Mouse (Mus musculus) neural tube, embryonic 11.5 days (tissue): ENCODE measurements around the gene Gcnt2. TPM values are rescaled to one million over a fixed set of nuclear protein-coding genes. Genes with fewer than 3 reads are reported as not detected.
"Not testable (repeated sequence)": the region's sequence is repeated elsewhere in the genome, so short reads cannot be mapped to it uniquely, and the experiment has no call there.

ENCODE experiments used
- ATAC-seq: fragments of 200-750 bp; cut with Nextera tagmentation; 2 replicates; pipeline ENCODE4 v1.8.0; 2017; ENCODE audit warnings: moderate number of reproducible peaks, mild to moderate bottlenecking, moderate TSS enrichment, moderate library complexity; ENCODE audit not compliant: insufficient read depth, low FRiP score, low TSS enrichment
- DNase-seq: peaks from one replicate; pipeline ENCODE4 v3.0.0-alpha.2; 2015; ENCODE audit warnings: low spot score
- H3K27ac ChIP-seq: fragments of 300-500 bp; sonication (generic); 2 replicates; pipeline ENCODE4 v1.5.1; 2014; ENCODE audit warnings: low read depth, mild to moderate bottlenecking, low read length
- H3K27me3 ChIP-seq: fragments of 300-500 bp; sonication (generic); 2 replicates; pipeline ENCODE4 v1.6.1; 2014; ENCODE audit warnings: mild to moderate bottlenecking, low read length, mixed read lengths; ENCODE audit not compliant: control insufficient read depth, insufficient read depth
- H3K36me3 ChIP-seq: fragments of 300-500 bp; sonication (generic); 2 replicates; pipeline ENCODE4 v1.6.1; 2014; ENCODE audit warnings: mild to moderate bottlenecking, low read length, moderate library complexity, mixed read lengths; ENCODE audit not compliant: control insufficient read depth, insufficient read depth
- H3K4me1 ChIP-seq: fragments of 300-500 bp; sonication (generic); 2 replicates; pipeline ENCODE4 v1.6.1; 2014; ENCODE audit warnings: low read length, mixed read lengths; ENCODE audit not compliant: control insufficient read depth, insufficient read depth
- H3K4me2 ChIP-seq: fragments of 300-500 bp; sonication (generic); 2 replicates; pipeline ENCODE4 v1.6.1; 2014; ENCODE audit warnings: low read depth, mild to moderate bottlenecking, moderate library complexity
- H3K4me3 ChIP-seq: fragments of 300-500 bp; sonication (generic); 2 replicates; pipeline ENCODE4 v1.5.1; 2014; ENCODE audit warnings: low read depth, low read length
- H3K9ac ChIP-seq: fragments of 300-500 bp; sonication (generic); 2 replicates; pipeline ENCODE4 v1.6.1; 2014; ENCODE audit warnings: mild to moderate bottlenecking, low read length
- H3K9me3 ChIP-seq: fragments of 300-500 bp; sonication (generic); 2 replicates; pipeline ENCODE4 v1.6.1; 2016; ENCODE audit warnings: low read length; ENCODE audit not compliant: control insufficient read depth
- WGBS: fragments of 180-500 bp; shearing (Covaris S2); extraction: QIAGEN DNeasy Blood & Tissue Kit; methylation state at CpG from one replicate; pipeline ENCODE4 v1.1.7; 2014; 5-methylcytosine and 5-hydroxymethylcytosine counted together
- polyA plus RNA-seq: library from polyadenylated mRNA; unstranded; fragments of >200 nt; fragmentation: Nextera tagmentation; extraction: Ambion mirVana; gene quantifications from 2 replicates; pipeline ENCODE4 v1.2.1, GENCODE M21; 2014

The Gcnt2 gene
- polyA plus RNA-seq, 1 experiment from 2014 or later = 6.9 TPM

DNA sequence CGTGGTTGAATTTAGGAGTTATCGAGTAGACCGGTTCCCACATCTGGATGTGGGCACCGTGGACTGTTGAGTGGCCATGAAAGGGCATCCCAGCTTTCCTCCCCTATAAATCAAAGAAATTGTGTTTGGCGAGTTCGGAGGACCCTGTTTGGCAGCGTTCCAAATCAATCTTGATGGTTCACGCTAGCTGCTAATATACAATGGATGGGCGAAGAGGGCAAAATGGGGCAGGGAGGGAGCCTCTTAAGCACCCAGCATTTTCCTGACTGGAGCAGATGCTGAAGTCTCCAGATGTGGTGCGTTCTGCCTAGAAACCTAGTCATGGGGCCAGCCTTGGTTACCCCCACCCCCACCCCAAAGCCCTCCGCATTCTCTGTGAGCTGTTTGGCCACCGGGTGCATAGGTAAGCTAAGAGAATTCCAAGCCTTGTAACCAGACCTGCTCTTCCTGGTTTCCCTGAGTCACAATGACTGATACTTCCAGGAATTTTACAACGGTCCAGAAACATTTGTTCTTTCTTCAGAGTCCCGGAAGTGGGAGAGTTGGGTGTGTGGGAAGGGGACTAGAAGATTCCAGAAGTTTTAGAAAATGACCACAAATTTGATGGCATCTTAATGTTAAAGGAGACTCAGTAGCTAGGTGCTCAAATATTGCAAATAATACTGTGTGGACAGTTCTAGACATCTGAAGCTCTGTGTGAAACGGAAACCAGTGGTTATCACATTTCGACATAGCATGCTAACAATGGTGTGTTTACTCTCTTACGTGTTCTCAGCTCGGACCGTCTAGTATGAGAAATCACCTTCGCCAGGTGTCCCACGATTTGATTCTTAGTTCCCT is 57.0 kb downstream of the Gcnt2 start:
- Histone ChIP-seq H3K4me1 (peaks cover 10% of the 10 kb centered on the region), H3K27ac (no peak overlapping the region; the same call in 1 of the 2 replicates), H3K27me3 (0 out of 2 replicates have a peak, but pooled peaks cover 4% of the 10 kb centered on the region), H3K9ac (no peak overlapping the region), H3K4me3 (peak overlapping the region; percentile 49), H3K4me2 (peak overlapping the region; percentile 95), H3K9me3 (no peaks in the 10 kb centered on the region), H3K36me3 (no peaks in the 10 kb centered on the region)
- ATAC-seq = 0 out of 2 replicates have a peak, but pooled peaks have one; percentile 22
- WGBS = 6% methylated on average over 21 of the region's 21 CpGs
- peak; percentile 35 for DNase-seq

DNA sequence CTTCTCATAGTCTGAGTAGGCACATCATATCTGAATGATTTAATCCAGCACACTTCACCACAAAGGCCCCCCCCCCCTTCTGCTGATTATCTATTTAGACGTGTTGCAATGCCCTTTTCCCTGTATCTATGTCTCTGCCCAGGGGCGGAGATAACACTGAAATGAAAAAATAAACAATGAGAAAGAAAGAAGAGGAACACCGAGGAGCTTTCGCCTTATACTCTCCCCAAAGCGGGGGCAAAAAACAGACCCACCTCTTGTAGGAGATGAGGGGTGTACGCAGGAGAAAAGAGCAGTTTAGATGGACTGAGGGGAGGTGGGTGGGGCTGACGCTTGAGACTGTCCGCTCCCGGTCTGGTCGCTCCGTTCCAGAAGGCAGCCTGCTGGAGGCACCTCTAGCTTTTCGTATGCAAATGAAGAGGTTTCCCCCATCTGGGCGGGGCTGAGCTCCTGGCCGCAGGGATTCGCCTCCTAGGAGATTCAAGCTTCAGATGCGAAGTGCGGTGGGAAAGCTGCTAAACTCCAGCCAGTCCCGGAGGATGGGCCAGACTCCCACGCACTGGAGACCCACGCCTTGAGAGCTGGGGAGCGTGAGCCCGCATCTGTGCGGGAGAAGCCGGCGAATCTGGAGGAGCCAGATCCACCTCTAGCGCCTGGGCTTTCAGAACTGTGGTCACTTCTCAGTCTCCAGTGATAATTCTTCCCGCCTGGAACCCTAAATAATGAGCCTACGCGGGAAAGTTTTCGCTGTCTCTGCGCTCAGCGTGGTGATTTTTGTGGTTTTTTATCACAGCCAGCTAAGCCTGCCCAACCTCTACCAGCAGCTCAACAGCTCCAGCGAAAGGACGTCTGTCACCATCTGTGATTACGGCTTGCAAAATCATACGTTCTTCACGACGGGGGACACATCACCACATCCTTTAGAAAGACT is 57.9 kb downstream of the Gcnt2 start:
- Histone ChIP-seq H3K9me3 (no peaks in the 10 kb centered on the region), H3K27ac (no peak overlapping the region), H3K4me2 (peak overlapping the region; percentile 95), H3K36me3 (no peaks in the 10 kb centered on the region), H3K4me3 (peak overlapping the region; percentile 49), H3K27me3 (0 out of 2 replicates have a peak, but pooled peaks cover 4% of the 10 kb centered on the region), H3K9ac (peak overlapping the region; percentile 67), H3K4me1 (peaks cover 10% of the 10 kb centered on the region)
- ATAC-seq (peak; percentile 83; the same call in 1 of the 2 replicates), DNase-seq (peak; percentile 83)
- under 1% methylated on average over 38 of the region's 38 CpGs for WGBS

DNA sequence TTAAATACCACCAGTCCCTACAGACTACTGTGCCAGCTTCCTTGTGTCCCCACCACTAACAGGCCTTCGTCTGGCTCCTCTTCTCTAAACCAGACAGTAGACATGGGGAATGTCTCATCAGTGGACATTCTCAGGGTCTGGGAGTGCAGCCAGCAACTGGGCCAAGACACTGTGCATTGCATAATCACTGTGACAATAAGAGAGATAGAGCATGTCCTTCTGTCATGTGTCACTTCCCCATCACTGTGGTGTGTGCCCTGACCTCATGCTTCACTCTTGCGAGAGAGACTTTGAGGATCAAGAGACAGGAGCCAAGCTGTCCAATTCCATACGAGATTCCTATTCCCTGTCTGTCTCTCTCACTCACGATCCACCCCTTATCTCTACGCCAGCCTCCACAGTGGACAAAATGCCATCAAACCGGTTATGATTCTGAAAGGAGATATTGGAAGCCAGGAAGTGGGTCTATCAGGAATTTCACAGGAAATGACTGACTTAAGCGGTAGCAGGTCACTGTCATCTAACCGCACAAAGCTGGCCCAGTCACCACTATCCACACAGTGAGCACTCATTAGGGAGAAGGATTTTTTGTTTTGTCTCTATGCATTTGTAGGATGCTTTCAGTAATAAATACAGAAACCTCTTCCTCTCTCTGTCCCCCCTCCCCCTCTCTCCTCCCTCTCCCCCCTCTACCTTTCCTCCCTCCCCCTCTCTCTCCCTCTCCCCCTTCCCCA is 61.9 kb downstream of the Gcnt2 start:
- ATAC-seq (no peak), DNase-seq (no peak)
- H3K9ac ChIP-seq = no peak overlapping the region
- H3K27ac ChIP-seq = no peak overlapping the region
- 0 out of 2 replicates have a peak, but pooled peaks cover 4% of the 10 kb centered on the region for H3K27me3 ChIP-seq
- no peak overlapping the region for H3K4me2 ChIP-seq
- H3K9me3 ChIP-seq = no peaks in the 10 kb centered on the region
- no peak overlapping the region for H3K4me3 ChIP-seq
- H3K4me1 ChIP-seq = peaks cover 5% of the 10 kb centered on the region
- H3K36me3 ChIP-seq = no peaks in the 10 kb centered on the region
- 85% methylated on average over 8 of the region's 8 CpGs for WGBS

DNA sequence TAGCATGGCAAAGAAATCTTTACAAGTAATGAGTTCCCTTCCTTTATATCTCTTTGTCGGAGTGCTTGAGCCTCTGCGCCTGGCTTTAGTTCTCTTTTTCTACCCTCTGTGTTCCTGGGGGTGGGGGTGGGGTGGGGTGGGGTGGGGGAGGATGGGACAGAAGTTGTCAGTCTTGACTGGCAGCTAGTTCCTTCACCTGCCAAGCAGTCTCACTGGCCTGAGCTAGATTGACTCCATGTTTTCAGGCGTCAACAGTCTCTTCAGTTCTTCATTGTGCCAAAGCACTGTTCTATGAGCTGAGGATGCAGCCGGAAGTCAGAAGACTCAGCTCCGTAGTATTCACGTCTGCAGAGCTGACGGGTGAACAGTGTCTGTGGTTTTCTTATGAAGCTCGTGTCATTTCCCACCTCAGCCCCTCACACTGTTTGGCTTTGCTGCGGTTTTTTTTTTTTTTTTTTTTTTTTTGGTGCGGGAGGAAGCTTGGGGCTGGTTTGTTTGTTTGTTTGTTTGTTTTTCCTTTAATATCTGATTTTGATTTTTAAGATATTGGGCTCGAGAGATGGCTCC is 62.8 kb downstream of the Gcnt2 start:
- H3K27me3 ChIP-seq = 0 out of 2 replicates have a peak, but pooled peaks cover 4% of the 10 kb centered on the region
- no peak overlapping the region for H3K4me2 ChIP-seq
- H3K4me3 ChIP-seq = no peak overlapping the region
- ATAC-seq (no peak), DNase-seq (no peak)
- no peaks in the 10 kb centered on the region for H3K9me3 ChIP-seq
- WGBS = 84% methylated on average over 11 of the region's 11 CpGs
- H3K9ac ChIP-seq = no peak overlapping the region
- no peak overlapping the region for H3K27ac ChIP-seq
- no peaks in the 10 kb centered on the region; the same call in 1 of the 2 replicates for H3K4me1 ChIP-seq
- H3K36me3 ChIP-seq = no peaks in the 10 kb centered on the region

DNA sequence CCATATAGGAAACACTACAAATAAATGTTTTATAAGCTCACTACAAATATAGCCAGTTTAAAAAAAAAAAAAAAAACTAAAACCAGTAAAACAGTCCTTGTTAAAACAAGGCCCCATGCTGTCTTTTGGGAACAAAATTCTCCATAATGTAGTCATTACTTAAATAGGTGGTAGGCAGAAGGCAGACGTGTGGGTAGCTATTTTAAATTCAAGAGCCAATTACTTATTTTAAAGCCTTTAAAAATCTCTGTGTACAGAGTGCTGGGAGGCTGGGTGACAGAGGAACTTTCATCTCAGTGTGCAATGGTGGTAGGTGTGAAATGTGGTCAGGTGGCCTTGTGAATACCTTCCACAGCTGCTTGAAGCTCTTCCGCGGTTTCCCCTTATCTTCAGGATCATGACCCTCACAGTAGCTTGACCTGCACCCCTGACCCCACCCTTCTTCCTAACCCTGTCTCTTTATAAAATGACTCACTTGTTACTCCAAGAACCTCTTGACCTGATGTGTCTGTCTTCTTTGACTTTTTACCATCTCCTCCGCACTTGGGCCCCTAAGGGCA is 64.3 kb downstream of the Gcnt2 start:
- DNase-seq = no peak
- Histone ChIP-seq H3K4me3 (no peak overlapping the region), H3K36me3 (no peaks in the 10 kb centered on the region), H3K27ac (no peak overlapping the region), H3K9me3 (no peaks in the 10 kb centered on the region), H3K4me2 (no peak overlapping the region), H3K9ac (no peak overlapping the region), H3K4me1 (no peaks in the 10 kb centered on the region), H3K27me3 (no peaks in the 10 kb centered on the region)
- no peak for ATAC-seq
- 69% methylated on average over 4 of the region's 4 CpGs for WGBS

DNA sequence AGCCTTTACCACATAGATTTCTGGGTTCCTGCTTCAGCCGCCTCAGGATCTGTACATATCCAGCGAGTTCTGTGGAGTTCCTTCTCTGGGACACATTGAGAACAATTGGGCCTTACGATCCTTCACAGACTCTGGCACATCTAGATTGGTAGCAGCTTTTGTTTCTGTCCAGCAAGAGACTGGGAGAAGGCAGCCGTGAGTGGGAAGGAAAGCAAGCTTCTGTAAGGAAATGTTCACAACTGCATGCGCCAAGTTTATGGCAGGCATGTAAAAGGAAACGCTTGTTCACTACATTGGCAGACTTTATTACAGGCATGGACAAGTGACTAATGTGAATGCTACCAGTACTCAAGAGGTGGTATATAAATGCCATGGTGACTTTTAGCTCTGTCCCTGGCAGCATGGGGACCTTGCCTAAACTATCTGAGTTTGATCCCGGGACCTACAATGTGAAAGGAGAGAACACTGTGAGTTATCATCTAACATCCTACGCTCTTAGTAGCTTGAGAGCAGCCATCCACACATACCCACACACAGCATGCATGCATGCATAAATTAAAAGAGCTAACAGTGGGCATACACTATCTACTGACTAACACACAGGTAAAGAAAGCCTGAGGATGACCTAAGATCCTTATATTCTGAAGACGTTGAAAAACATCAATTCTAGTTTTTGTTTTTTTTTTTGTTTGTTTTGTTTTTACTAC is 68.8 kb downstream of the Gcnt2 start:
- Histone ChIP-seq H3K36me3 (no peaks in the 10 kb centered on the region), H3K4me1 (no peaks in the 10 kb centered on the region), H3K4me2 (no peak overlapping the region), H3K4me3 (no peak overlapping the region), H3K27me3 (no peaks in the 10 kb centered on the region), H3K9ac (no peak overlapping the region), H3K9me3 (no peaks in the 10 kb centered on the region), H3K27ac (no peak overlapping the region)
- no peak for DNase-seq
- WGBS = 75% methylated on average over 9 of the region's 9 CpGs
- ATAC-seq = no peak

DNA sequence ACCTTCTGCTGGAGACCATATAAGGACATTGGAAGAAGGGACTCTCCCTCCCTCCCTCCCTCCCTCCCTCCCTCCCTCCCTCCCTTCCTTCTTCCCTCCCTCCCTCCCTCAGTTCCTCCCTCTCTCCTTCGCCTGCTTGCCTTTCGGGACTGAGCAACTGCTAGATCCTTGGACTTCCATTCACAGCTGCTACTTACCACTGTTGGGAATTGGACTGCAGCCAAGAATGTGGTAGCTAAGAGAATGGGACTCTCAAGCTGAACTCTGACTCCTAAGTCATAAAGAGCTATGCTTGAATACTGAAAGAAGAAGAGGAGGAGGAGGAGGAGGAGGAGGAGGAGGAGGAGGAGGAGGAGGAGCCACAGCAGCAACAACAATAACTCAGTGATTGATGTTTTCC is 72.3 kb downstream of the Gcnt2 start:
- not testable (repeated sequence) for H3K4me2 ChIP-seq, H3K4me1 ChIP-seq, H3K4me3 ChIP-seq, H3K27me3 ChIP-seq, H3K9ac ChIP-seq, H3K9me3 ChIP-seq, H3K36me3 ChIP-seq, H3K27ac ChIP-seq
- WGBS = 33% methylated on average over 1 of the region's 2 CpGs
- ATAC-seq = peak; percentile 38; the same call in 1 of the 2 replicates
- DNase-seq = peak; percentile 64
